Mouse (Mus musculus): ENCODE results near the gene Tbc1d24. TPM values are rescaled to one million over a fixed set of nuclear protein-coding genes. Genes with fewer than 3 reads are reported as not detected.
"Not testable (repeated sequence)": the region's sequence is repeated elsewhere in the genome, so short reads cannot be mapped to it uniquely, and the experiment has no call there.

The Tbc1d24 gene
- polyA plus RNA-seq, 1 experiment from 2014 or later = 10.6 TPM

- Histone ChIP-seq H3K27ac (no peak overlapping the region), H3K4me3 (no peak overlapping the region), H3K9ac (no peak overlapping the region), H3K9me3 (replicated peaks) (no peaks in the 10 kb centered on the region), H3K4me1 (0 out of 2 replicates have a peak, but pooled peaks cover 6% of the 10 kb centered on the region), H3K4me2 (no peak overlapping the region), H3K36me3 (ENCODE audit: poor library complexity, severe bottlenecking) (no peaks in the 10 kb centered on the region; the same call in 1 of the 2 replicates), H3K27me3 (no peaks in the 10 kb centered on the region)
- ATAC-seq = no peak
These were observed 71.3 kb downstream of the Tbc1d24 start for GRCm38 (mm10) chr17:24134062-24134461.

- WGBS = 89% methylated on average over 4 of the region's 4 CpGs
These were observed 72.4 kb downstream of the Tbc1d24 start for GRCm38 (mm10) chr17:24132919-24133318.

GRCm38 (mm10) chr17:24131570-24131969 is 73.8 kb downstream of the Tbc1d24 start:
- Histone ChIP-seq H3K4me2 (no peak overlapping the region), H3K4me1 (no peaks in the 10 kb centered on the region), H3K36me3 (ENCODE audit: poor library complexity, severe bottlenecking) (no peaks in the 10 kb centered on the region), H3K9ac (no peak overlapping the region), H3K27me3 (no peaks in the 10 kb centered on the region), H3K9me3 (replicated peaks) (no peaks in the 10 kb centered on the region), H3K4me3 (no peak overlapping the region), H3K27ac (no peak overlapping the region)
- 87% methylated on average over 3 of the region's 3 CpGs for WGBS
- no peak for ATAC-seq

More at GRCm38 (mm10) chr17:24132919-24133318, 72.4 kb downstream of the Tbc1d24 start:
- H3K4me2 ChIP-seq; H3K4me3 ChIP-seq; H3K4me1 ChIP-seq; H3K9ac ChIP-seq; H3K27ac ChIP-seq; H3K27me3 ChIP-seq; H3K9me3 ChIP-seq (replicated peaks); H3K36me3 ChIP-seq (ENCODE audit: poor library complexity, severe bottlenecking); ATAC-seq: not testable (repeated sequence)

GRCm38 (mm10) chr17:24129246-24129645 is 76.1 kb downstream of the Tbc1d24 start:
- WGBS = 94% methylated on average over 4 of the region's 4 CpGs
- H3K4me1 ChIP-seq = not testable (repeated sequence)

GRCm38 (mm10) chr17:24127592-24127991 is 77.8 kb downstream of the Tbc1d24 start:
- Histone ChIP-seq H3K9ac (no peak overlapping the region), H3K9me3 (replicated peaks) (no peaks in the 10 kb centered on the region), H3K4me3 (no peak overlapping the region), H3K36me3 (ENCODE audit: poor library complexity, severe bottlenecking) (no peaks in the 10 kb centered on the region), H3K27me3 (no peaks in the 10 kb centered on the region), H3K4me2 (no peak overlapping the region), H3K4me1 (no peaks in the 10 kb centered on the region), H3K27ac (no peak overlapping the region)
- 93% methylated on average over 1 of the region's 1 CpGs for WGBS
- ATAC-seq = no peak

More at GRCm38 (mm10) chr17:24129246-24129645, 76.1 kb downstream of the Tbc1d24 start:
- not testable (repeated sequence) for H3K4me3 ChIP-seq; H3K27me3 ChIP-seq; H3K36me3 ChIP-seq (ENCODE audit: poor library complexity, severe bottlenecking); H3K27ac ChIP-seq; H3K4me2 ChIP-seq; ATAC-seq; H3K9me3 ChIP-seq (replicated peaks); H3K9ac ChIP-seq

GRCm38 (mm10) chr17:24126801-24127200 is 78.6 kb downstream of the Tbc1d24 start:
- no peaks in the 10 kb centered on the region for H3K36me3 ChIP-seq (ENCODE audit: poor library complexity, severe bottlenecking)
- no peaks in the 10 kb centered on the region for H3K9me3 ChIP-seq (replicated peaks)
- no peak overlapping the region for H3K4me2 ChIP-seq
- ATAC-seq = no peak
- H3K4me1 ChIP-seq = no peaks in the 10 kb centered on the region
- H3K27me3 ChIP-seq = no peaks in the 10 kb centered on the region
- no peak overlapping the region for H3K27ac ChIP-seq
- H3K4me3 ChIP-seq = no peak overlapping the region
- H3K9ac ChIP-seq = no peak overlapping the region
- 87% methylated on average over 3 of the region's 3 CpGs for WGBS

Small RNA genes lying within 50 kb of the gene (microRNA-seq; reads per million reads assigned to microRNA genes)
- gene Mir5134 = 2.4 reads per million
- 4.6 reads per million, percentile 13 among the genes with 10 or more reads in this experiment for gene Mir6965

Other genes with a start within 250 kb of the Tbc1d24 start
- gene Prss30, start 225.0 kb downstream of the Tbc1d24 start, polyA plus RNA-seq (2015; fragmentation: Nextera tagmentation; extraction: Ambion mirVana) = not detected in 2 replicates
- gene Prss22, start 207.5 kb downstream of the Tbc1d24 start, polyA plus RNA-seq (2015; fragmentation: Nextera tagmentation; extraction: Ambion mirVana) = not detected in 2 replicates
- gene Prss27, start 167.4 kb downstream of the Tbc1d24 start, polyA plus RNA-seq (2015; fragmentation: Nextera tagmentation; extraction: Ambion mirVana) = 0.19 and 0.26 TPM in 2 replicates
- 85.4 and 88.6 TPM in 2 replicates for gene Kctd5, start 132.1 kb downstream of the Tbc1d24 start, polyA plus RNA-seq (2015; fragmentation: Nextera tagmentation; extraction: Ambion mirVana)
- 49.7 and 54.1 TPM in 2 replicates for gene Pdpk1, start 54.6 kb downstream of the Tbc1d24 start, polyA plus RNA-seq (2015; fragmentation: Nextera tagmentation; extraction: Ambion mirVana)
- gene Amdhd2, start 41.8 kb downstream of the Tbc1d24 start, polyA plus RNA-seq (2015; fragmentation: Nextera tagmentation; extraction: Ambion mirVana) = 30.1 and 31.8 TPM in 2 replicates
- gene Atp6v0c, start 35.9 kb downstream of the Tbc1d24 start, polyA plus RNA-seq (2015; fragmentation: Nextera tagmentation; extraction: Ambion mirVana) = 602 and 648 TPM in 2 replicates
- gene Ntn3, start 4.0 kb upstream of the Tbc1d24 start, polyA plus RNA-seq (2015; fragmentation: Nextera tagmentation; extraction: Ambion mirVana) = 2.4 and 2.9 TPM in 2 replicates
- 14.8 and 15.4 TPM in 2 replicates for gene Tedc2, start 15.3 kb upstream of the Tbc1d24 start, polyA plus RNA-seq (2015; fragmentation: Nextera tagmentation; extraction: Ambion mirVana)
- 60.2 and 66.1 TPM in 2 replicates for gene Ccnf, start 45.9 kb upstream of the Tbc1d24 start, polyA plus RNA-seq (2015; fragmentation: Nextera tagmentation; extraction: Ambion mirVana)
- gene Abca17, start 145.5 kb upstream of the Tbc1d24 start, polyA plus RNA-seq (2015; fragmentation: Nextera tagmentation; extraction: Ambion mirVana) = 0.06 TPM in 1 of 2 replicates, not detected in the other
- gene Abca3, start 146.4 kb upstream of the Tbc1d24 start, polyA plus RNA-seq (2015; fragmentation: Nextera tagmentation; extraction: Ambion mirVana) = 14.7 and 16.4 TPM in 2 replicates
- gene Rnps1, start 209.0 kb upstream of the Tbc1d24 start, polyA plus RNA-seq (2015; fragmentation: Nextera tagmentation; extraction: Ambion mirVana) = 367 and 402 TPM in 2 replicates
- gene Eci1, start 221.1 kb upstream of the Tbc1d24 start, polyA plus RNA-seq (2015; fragmentation: Nextera tagmentation; extraction: Ambion mirVana) = 59.6 and 62.5 TPM in 2 replicates
- gene Dnase1l2, start 237.5 kb upstream of the Tbc1d24 start, polyA plus RNA-seq (2015; fragmentation: Nextera tagmentation; extraction: Ambion mirVana) = 4.4 and 4.7 TPM in 2 replicates

Measured in forebrain, embryonic 13.5 days (tissue).